Mouse (Mus musculus) olfactory bulb, adult 2 months (tissue): Measurements from ENCODE around the gene Notch2.
"Not testable (repeated sequence)": the region's sequence is repeated elsewhere in the genome, so short reads cannot be mapped to it uniquely, and the experiment has no call there.

Source experiments
- CTCF ChIP-seq: fragments of 200-500 bp; IDR thresholded peaks from 2 replicates; pipeline ENCODE4 v1.5.1; 2012; ENCODE audit warnings: low read depth, mild to moderate bottlenecking, low read length, moderate library complexity; ENCODE audit not compliant: insufficient read depth
- POLR2A ChIP-seq: fragments of 200-500 bp; IDR thresholded peaks from 2 replicates; pipeline ENCODE4 v1.6.1; 2012; ENCODE audit warnings: mild to moderate bottlenecking, low read depth, low read length, moderate library complexity; ENCODE audit not compliant: insufficient read depth

DNA sequence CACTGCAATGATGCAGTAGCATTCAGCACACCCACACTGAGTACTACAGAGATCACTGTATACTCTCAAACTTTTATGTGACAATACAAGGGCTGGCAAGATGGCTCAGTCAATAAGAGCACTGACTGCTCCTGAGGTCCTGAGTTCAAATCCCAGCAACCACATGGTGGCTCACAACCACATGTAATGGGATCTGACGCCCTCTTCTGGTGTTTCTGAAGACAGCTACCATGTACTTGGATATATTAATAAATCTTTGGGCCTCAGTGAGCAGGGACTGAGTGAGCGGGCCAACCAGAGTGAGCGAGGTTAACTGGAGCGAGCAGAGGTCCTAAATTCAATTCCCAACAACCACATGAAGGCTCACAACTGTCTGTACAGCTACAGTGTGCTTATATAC is 118.8 kb downstream of the Notch2 start:
- not testable (repeated sequence) for TF ChIP-seq CTCF, POLR2A
